Mouse (Mus musculus) bone marrow macrophage, adult 2 months (primary cell): Measurements from ENCODE around the gene Saxo1. TPM values are rescaled to one million over a fixed set of nuclear protein-coding genes. Genes with fewer than 3 reads are reported as not detected.

Experiments
- H3K27ac ChIP-seq: 2 replicates; pipeline ENCODE4 v1.5.1; 2012; ENCODE audit warnings: low read depth, low read length; ENCODE audit not compliant: insufficient read depth
- H3K4me1 ChIP-seq: 2 replicates; pipeline ENCODE4 v1.6.1; 2012; ENCODE audit warnings: low read length; ENCODE audit not compliant: control insufficient read depth, insufficient read depth
- H3K4me3 ChIP-seq: 2 replicates; pipeline ENCODE4 v1.5.1; 2012; ENCODE audit warnings: mild to moderate bottlenecking, low read length, moderate library complexity; ENCODE audit not compliant: insufficient read depth
- CTCF ChIP-seq: IDR thresholded peaks from 2 replicates; pipeline ENCODE4 v1.5.1; 2012; ENCODE audit warnings: low read depth, mild to moderate bottlenecking, low read length, moderate library complexity
- POLR2A ChIP-seq: IDR thresholded peaks from 2 replicates; pipeline ENCODE4 v1.6.1; 2012; ENCODE audit warnings: mild to moderate bottlenecking, low read depth, low read length, borderline replicate concordance
- polyA plus RNA-seq: library from polyadenylated mRNA; stranded (reverse); fragments of >200 nt; gene quantifications from 2 replicates; pipeline ENCODE4 v1.2.4, GENCODE M21; 2012; ENCODE audit not compliant: missing spikeins, insufficient read depth, insufficient read length

The Saxo1 gene
- not detected in 2 replicates for polyA plus RNA-seq

DNA sequence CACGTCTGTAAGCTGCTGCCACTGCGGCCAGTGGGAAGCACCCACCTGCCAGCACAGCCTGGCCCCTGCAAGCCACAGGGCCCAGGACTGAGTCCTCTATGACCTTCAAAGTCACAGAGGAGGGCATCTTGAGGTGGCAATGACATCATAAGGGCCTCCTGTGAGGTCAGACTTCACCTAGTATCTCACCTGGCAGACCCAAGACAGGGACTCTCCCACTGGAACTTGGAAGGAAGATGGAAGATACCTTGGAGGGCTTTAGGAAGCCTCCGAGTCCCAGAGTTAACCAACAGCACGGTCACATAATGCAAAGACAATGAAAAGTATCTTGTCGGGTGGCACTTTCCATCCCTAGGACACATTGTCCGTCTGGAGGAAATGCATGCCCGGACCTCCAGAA is at the start of gene Saxo1:
Saxo1 (minus strand) TSS at position 101 of the 400 bp plus-strand sequence.
- H3K27ac ChIP-seq, result no peak within 1 kb of the TSS
- no peak for TF ChIP-seq CTCF
- no peak for TF ChIP-seq POLR2A
- H3K4me1 ChIP-seq, result no peaks in the 10 kb centered on the region
- H3K4me3 ChIP-seq, result no peak within 1 kb of the TSS

DNA sequence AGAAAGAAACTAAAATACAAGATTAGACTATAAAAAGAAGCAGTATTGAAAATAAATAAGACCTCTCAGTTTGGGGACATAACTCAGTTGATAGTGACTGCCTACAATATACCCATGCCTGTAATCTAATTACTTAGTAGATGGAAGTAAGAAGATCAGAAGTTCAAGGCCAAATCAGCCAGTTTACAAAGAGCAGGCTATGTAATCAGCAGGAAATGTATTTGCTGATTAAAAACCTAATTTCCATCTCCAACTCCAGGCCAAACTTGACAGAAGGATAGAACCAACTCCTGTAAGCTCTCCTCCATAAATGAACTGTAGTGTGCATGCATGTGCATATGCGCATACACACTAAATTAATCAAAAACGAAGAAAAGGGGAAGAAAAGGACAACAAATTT is 33.2 kb upstream of the Saxo1 start:
- Histone ChIP-seq H3K4me3 (no peak overlapping the region), H3K4me1 (no peaks in the 10 kb centered on the region), H3K27ac (no peak overlapping the region)
- TF ChIP-seq CTCF (no peak), POLR2A (no peak)

DNA sequence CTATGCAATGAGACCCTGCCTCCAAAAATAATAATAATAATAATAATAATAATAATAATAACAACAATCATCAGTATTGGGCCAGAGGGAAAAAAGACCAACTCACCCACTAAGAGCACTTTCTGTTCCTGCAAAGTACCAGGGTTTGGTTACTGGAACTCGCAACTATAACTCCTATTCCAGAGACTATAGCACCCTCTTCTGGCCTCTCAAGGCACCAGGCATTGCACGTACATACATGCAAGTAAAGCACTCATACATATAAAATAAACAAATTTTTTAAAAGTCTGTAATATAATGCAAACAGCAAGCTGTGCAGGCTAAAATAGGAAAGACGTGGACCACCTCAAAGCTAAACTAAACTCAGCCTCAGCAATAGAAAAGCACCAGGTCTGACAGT is 30.1 kb upstream of the Saxo1 start:
- no peak for TF ChIP-seq POLR2A
- TF ChIP-seq CTCF, result no peak
- H3K27ac ChIP-seq, result no peak overlapping the region
- H3K4me1 ChIP-seq, result no peaks in the 10 kb centered on the region
- no peak overlapping the region for H3K4me3 ChIP-seq

DNA sequence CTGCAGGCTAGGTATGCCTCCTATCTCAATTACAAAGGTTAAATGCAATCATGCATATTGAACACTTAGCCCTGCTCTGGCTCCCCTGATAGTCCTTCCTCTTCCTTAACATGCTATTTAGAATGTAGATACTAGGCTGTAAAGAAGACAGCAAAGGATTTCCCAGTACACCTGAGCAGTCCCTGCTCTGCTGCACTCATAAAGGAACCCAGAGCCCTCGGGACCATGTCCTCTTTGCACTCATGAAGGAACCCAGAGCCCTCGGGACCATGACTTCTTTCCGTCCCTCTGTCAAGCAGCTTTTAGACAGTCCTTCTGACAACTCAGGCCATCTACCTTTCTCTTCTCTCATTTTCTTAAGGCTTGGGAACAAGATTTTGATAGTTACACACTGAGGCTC is 22.5 kb upstream of the Saxo1 start:
- H3K4me3 ChIP-seq, result no peak overlapping the region
- H3K4me1 ChIP-seq, result peaks cover 17% of the 10 kb centered on the region
- peak overlapping the region; percentile 40 for H3K27ac ChIP-seq
- TF ChIP-seq CTCF, result no peak
- TF ChIP-seq POLR2A, result no peak

DNA sequence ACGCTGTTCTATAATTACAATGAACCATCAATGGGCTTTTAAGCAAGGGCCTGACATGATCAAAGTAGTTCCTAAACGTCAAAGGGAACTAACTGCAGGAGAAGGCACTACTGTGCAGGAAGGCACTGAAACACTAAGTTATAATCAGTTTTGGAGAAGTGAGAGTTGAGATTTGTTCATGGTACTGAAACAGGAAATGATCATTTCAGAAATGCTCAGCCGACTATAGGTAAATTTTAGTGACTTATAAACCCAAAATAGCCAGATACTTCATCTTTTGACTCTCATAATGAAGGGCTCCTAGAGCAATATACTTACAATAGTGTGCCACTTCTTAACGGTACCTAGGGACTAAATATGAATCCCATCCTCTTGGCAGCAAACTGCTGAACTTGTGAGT is 21.9 kb upstream of the Saxo1 start:
- peak overlapping the region; percentile 40 for H3K27ac ChIP-seq

DNA sequence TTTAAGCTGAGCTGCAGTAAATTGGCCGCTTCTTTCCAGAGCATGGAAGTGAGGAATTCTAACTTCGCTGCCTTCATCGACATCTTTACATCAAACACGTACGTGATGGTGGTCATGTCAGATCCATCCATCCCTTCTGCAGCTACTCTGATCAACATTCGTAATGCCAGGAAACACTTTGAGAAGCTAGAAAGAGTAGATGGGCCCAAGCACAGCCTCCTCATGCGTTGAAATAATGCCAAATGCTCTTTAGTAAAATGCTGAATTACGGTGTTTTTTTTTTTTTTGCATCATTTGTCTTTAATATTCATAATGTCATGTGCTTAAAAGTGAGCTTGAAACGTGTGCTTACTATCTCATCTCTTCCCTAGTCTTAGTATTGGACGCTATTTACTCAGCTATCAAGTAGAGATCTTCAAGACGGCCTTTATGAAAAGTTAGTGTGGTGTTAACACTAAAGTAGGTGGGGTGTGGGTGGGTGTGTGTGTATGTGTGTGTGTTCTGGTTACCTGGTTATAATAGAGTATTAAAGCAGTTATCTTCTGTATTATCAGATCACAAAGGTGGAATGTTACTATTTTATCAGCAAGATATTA is 18.6 kb upstream of the Saxo1 start:
- Histone ChIP-seq H3K4me1 (peaks cover 22% of the 10 kb centered on the region), H3K27ac (no peak overlapping the region), H3K4me3 (peak overlapping the region; percentile 97)
- TF ChIP-seq CTCF, result no peak
- TF ChIP-seq POLR2A, result no peak

More for the DNA sequence above, 21.9 kb upstream of the Saxo1 start:
- no peak overlapping the region for H3K4me3 ChIP-seq
- peaks cover 18% of the 10 kb centered on the region for H3K4me1 ChIP-seq
- TF ChIP-seq POLR2A (no peak), CTCF (no peak)

DNA sequence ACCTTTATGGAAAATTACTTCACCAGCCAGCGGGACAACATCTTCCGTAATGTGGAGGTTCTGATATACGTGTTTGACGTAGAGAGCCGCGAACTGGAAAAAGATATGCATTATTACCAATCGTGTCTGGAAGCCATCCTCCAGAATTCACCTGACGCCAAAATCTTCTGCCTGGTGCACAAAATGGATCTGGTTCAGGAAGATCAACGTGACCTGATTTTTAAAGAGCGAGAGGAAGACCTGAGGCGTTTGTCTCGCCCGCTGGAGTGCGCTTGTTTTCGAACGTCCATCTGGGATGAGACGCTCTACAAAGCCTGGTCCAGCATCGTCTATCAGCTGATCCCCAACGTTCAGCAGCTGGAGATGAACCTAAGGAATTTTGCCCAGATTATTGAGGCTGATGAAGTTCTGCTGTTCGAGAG is 18.0 kb upstream of the Saxo1 start:
- H3K4me1 ChIP-seq, result peaks cover 22% of the 10 kb centered on the region
- H3K4me3 ChIP-seq, result peak overlapping the region; percentile 97
- H3K27ac ChIP-seq, result peak overlapping the region; percentile 94
- TF ChIP-seq CTCF, result no peak
- TF ChIP-seq POLR2A, result no peak

DNA sequence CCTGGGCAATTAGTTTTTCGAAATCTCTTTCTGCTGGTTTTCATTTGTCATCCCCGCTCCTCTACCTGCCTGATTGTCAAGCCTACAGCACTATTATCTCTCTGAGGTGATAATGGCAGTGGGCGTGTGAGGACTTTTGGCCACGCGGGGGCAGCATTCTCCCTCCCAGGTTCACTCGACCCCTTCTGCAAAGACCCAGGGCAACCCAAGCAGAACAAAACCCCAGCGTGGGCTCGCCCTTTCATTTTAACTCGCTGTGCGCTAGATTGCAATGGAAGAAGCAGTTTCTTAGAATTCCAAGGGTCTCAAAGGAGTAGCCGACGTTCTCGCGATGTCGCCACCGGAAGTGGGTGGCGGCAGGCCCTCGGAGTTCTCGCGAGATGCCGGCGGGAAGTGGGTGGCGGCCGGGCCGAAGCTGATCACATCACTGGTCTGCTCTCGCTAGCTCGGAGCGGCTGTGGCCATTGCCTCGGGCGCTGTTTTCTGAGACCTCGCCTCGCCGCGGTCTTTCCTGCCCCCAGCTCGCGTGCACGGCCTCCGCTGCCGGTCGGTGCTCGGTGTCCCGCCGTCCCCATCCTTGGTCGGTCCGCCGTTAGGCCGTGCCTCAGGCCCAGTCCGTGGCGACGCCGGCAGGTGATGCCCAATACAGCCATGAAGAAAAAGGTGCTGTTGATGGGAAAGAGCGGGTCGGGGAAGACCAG is 17.3 kb upstream of the Saxo1 start, which contains the start of gene Rraga:
Rraga (plus strand) TSS at position 386 of the 701 bp plus-strand sequence.
- peak within 1 kb of the TSS; percentile 94 for H3K27ac ChIP-seq
- TF ChIP-seq CTCF (peak; percentile 99), POLR2A (no peak; the same call in none of the 2 replicates)
- peaks cover 19% of the 10 kb centered on the region for H3K4me1 ChIP-seq
- peak within 1 kb of the TSS; percentile 97 for H3K4me3 ChIP-seq

DNA sequence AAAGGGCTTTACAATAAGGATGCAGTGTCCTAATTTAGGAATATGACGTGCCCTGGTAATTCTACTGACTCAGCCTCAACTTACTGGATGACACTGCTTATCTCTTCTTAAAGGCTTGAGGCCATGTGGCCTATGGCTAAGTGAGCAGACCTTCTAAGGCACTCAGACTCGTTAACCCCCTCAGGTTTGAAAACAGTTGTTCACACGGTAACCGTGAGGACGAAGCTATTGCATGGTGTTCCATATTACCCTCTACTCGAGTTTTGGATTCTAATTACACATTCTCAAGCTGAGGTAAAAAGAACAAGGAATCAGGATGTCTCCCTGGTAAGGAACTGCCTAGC is 16.8 kb upstream of the Saxo1 start:
- Histone ChIP-seq H3K4me1 (peaks cover 16% of the 10 kb centered on the region), H3K4me3 (peak overlapping the region; percentile 97), H3K27ac (peak overlapping the region; percentile 94)
- TF ChIP-seq CTCF (no peak), POLR2A (no peak)

DNA sequence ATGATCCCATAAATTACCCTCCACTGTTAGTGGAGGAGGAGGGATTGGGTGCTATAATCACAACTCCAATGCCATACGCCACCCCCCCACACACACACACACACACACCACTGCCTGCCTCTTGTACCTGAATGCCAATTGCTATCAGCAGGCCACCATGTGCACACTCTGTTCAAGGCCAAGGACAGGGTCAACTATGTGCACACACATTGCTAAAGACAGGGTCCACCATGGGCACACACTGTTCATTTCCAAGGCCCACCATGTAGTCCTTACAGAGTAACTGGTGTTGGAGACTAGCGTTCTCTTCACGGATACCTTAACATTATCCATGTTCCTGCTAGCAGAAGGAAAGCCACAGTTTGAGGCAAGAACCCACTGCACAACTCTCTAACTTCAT is 2.9 kb upstream of the Saxo1 start:
- TF ChIP-seq POLR2A (no peak), CTCF (no peak)
- Histone ChIP-seq H3K4me1 (no peaks in the 10 kb centered on the region), H3K4me3 (no peak overlapping the region), H3K27ac (no peak overlapping the region)
